Mouse (Mus musculus): Measurements from ENCODE around the gene Gm11634. TPM values are rescaled to one million over a fixed set of nuclear protein-coding genes. Genes with fewer than 3 reads are reported as not detected.
"Not testable (repeated sequence)": the region's sequence is repeated elsewhere in the genome, so short reads cannot be mapped to it uniquely, and the experiment has no call there.

Gm11634 gene
- polyA plus RNA-seq, 1 experiment from 2014 or later: not detected

- not testable (repeated sequence) for H3K9me3 ChIP-seq (ENCODE audit: control insufficient read depth, low read length); H3K4me3 ChIP-seq (ENCODE audit: low read depth, low read length); H3K36me3 ChIP-seq (ENCODE audit: control insufficient read depth, insufficient read depth, low read length); H3K4me2 ChIP-seq (ENCODE audit: low read depth); H3K9ac ChIP-seq (ENCODE audit: low read length); H3K27ac ChIP-seq (ENCODE audit: low read depth, low read length); H3K4me1 ChIP-seq (ENCODE audit: control insufficient read depth, insufficient read depth, low read length); DNase-seq (ENCODE audit: low spot score); H3K27me3 ChIP-seq (ENCODE audit: control insufficient read depth, insufficient read depth, low read length); ATAC-seq (ENCODE audit: insufficient read depth, low FRiP score, low TSS enrichment)
- 87% methylated on average over 4 of the region's 4 CpGs for WGBS
Observed at GRCm38 (mm10) chr11:101607134-101607533, 8.1 kb upstream of the Gm11634 start.

GRCm38 (mm10) chr11:101604531-101605453 is 5.7 kb upstream of the Gm11634 start:
- H3K27ac ChIP-seq (ENCODE audit: low read depth, low read length): peak overlapping the region; percentile 56; the same call in 1 of the 2 replicates
- H3K9me3 ChIP-seq (ENCODE audit: control insufficient read depth, low read length); H3K27me3 ChIP-seq (ENCODE audit: control insufficient read depth, insufficient read depth, low read length); H3K4me1 ChIP-seq (ENCODE audit: control insufficient read depth, insufficient read depth, low read length); H3K36me3 ChIP-seq (ENCODE audit: control insufficient read depth, insufficient read depth, low read length): not testable (repeated sequence)
- peak overlapping the region; percentile 23 for H3K4me3 ChIP-seq (ENCODE audit: low read depth, low read length)
- peak; percentile 87 for DNase-seq (ENCODE audit: low spot score)
- peak; percentile 71; the same call in 1 of the 2 replicates for ATAC-seq (ENCODE audit: insufficient read depth, low FRiP score, low TSS enrichment)
- H3K4me2 ChIP-seq (ENCODE audit: low read depth): peak overlapping the region; percentile 33
- H3K9ac ChIP-seq (ENCODE audit: low read length): peak overlapping the region; percentile 52; the same call in 1 of the 2 replicates
- WGBS: 2% methylated on average over 29 of the region's 30 CpGs

GRCm38 (mm10) chr11:101604116-101604515 is 5.1 kb upstream of the Gm11634 start:
- no peaks in the 10 kb centered on the region for H3K4me1 ChIP-seq (ENCODE audit: control insufficient read depth, insufficient read depth, low read length)
- no peak overlapping the region for H3K9ac ChIP-seq (ENCODE audit: low read length)
- peak overlapping the region; percentile 33 for H3K4me2 ChIP-seq (ENCODE audit: low read depth)
- ATAC-seq (ENCODE audit: insufficient read depth, low FRiP score, low TSS enrichment) (no peak), DNase-seq (ENCODE audit: low spot score) (no peak)
- WGBS: 1% methylated on average over 3 of the region's 3 CpGs
- H3K36me3 ChIP-seq (ENCODE audit: control insufficient read depth, insufficient read depth, low read length): no peaks in the 10 kb centered on the region
- H3K27me3 ChIP-seq (ENCODE audit: control insufficient read depth, insufficient read depth, low read length): no peaks in the 10 kb centered on the region
- no peak overlapping the region for H3K27ac ChIP-seq (ENCODE audit: low read depth, low read length)
- H3K9me3 ChIP-seq (ENCODE audit: control insufficient read depth, low read length): no peaks in the 10 kb centered on the region
- peak overlapping the region; percentile 23; the same call in 1 of the 2 replicates for H3K4me3 ChIP-seq (ENCODE audit: low read depth, low read length)

- no peak overlapping the region for H3K27ac ChIP-seq (ENCODE audit: low read depth, low read length)
- no peak overlapping the region for H3K4me2 ChIP-seq (ENCODE audit: low read depth)
- H3K9ac ChIP-seq (ENCODE audit: low read length): no peak overlapping the region
- H3K36me3 ChIP-seq (ENCODE audit: control insufficient read depth, insufficient read depth, low read length): no peaks in the 10 kb centered on the region
- H3K4me1 ChIP-seq (ENCODE audit: control insufficient read depth, insufficient read depth, low read length): no peaks in the 10 kb centered on the region
- DNase-seq (ENCODE audit: low spot score) (peak; percentile 71), ATAC-seq (ENCODE audit: insufficient read depth, low FRiP score, low TSS enrichment) (no peak)
- no peak overlapping the region for H3K4me3 ChIP-seq (ENCODE audit: low read depth, low read length)
- H3K9me3 ChIP-seq (ENCODE audit: control insufficient read depth, low read length): no peaks in the 10 kb centered on the region
- WGBS: 11% methylated on average over 3 of the region's 3 CpGs
- no peaks in the 10 kb centered on the region for H3K27me3 ChIP-seq (ENCODE audit: control insufficient read depth, insufficient read depth, low read length)
Observed at GRCm38 (mm10) chr11:101602491-101602890, 3.4 kb upstream of the Gm11634 start.

GRCm38 (mm10) chr11:101589989-101590624 is 8.9 kb downstream of the Gm11634 start:
- Histone ChIP-seq H3K27ac (ENCODE audit: low read depth, low read length) (no peak overlapping the region), H3K4me2 (ENCODE audit: low read depth) (no peak overlapping the region), H3K4me3 (ENCODE audit: low read depth, low read length) (no peak overlapping the region), H3K4me1 (ENCODE audit: control insufficient read depth, insufficient read depth, low read length) (no peaks in the 10 kb centered on the region), H3K27me3 (ENCODE audit: control insufficient read depth, insufficient read depth, low read length) (no peaks in the 10 kb centered on the region), H3K9me3 (ENCODE audit: control insufficient read depth, low read length) (no peaks in the 10 kb centered on the region), H3K9ac (ENCODE audit: low read length) (no peak overlapping the region), H3K36me3 (ENCODE audit: control insufficient read depth, insufficient read depth, low read length) (no peaks in the 10 kb centered on the region)
- 79% methylated on average over 12 of the region's 12 CpGs for WGBS
- no peak for DNase-seq (ENCODE audit: low spot score)
- no peak for ATAC-seq (ENCODE audit: insufficient read depth, low FRiP score, low TSS enrichment)

GRCm38 (mm10) chr11:101589444-101589843 is 9.6 kb downstream of the Gm11634 start:
- H3K4me2 ChIP-seq (ENCODE audit: low read depth): no peak overlapping the region
- no peaks in the 10 kb centered on the region for H3K27me3 ChIP-seq (ENCODE audit: control insufficient read depth, insufficient read depth, low read length)
- no peaks in the 10 kb centered on the region for H3K36me3 ChIP-seq (ENCODE audit: control insufficient read depth, insufficient read depth, low read length)
- H3K4me1 ChIP-seq (ENCODE audit: control insufficient read depth, insufficient read depth, low read length): no peaks in the 10 kb centered on the region
- H3K9ac ChIP-seq (ENCODE audit: low read length): no peak overlapping the region
- ATAC-seq (ENCODE audit: insufficient read depth, low FRiP score, low TSS enrichment) (no peak), DNase-seq (ENCODE audit: low spot score) (peak; percentile 63)
- WGBS: 34% methylated on average over 5 of the region's 5 CpGs
- H3K4me3 ChIP-seq (ENCODE audit: low read depth, low read length): no peak overlapping the region
- no peak overlapping the region for H3K27ac ChIP-seq (ENCODE audit: low read depth, low read length)
- H3K9me3 ChIP-seq (ENCODE audit: control insufficient read depth, low read length): no peaks in the 10 kb centered on the region

- no peak for ATAC-seq (ENCODE audit: insufficient read depth, low FRiP score, low TSS enrichment)
- no peaks in the 10 kb centered on the region for H3K9me3 ChIP-seq (ENCODE audit: control insufficient read depth, low read length)
Observed at GRCm38 (mm10) chr11:101588868-101589267, 10.2 kb downstream of the Gm11634 start.

GRCm38 (mm10) chr11:101587676-101588075 is 11.4 kb downstream of the Gm11634 start:
- H3K27ac ChIP-seq (ENCODE audit: low read depth, low read length): no peak overlapping the region
- no peaks in the 10 kb centered on the region for H3K36me3 ChIP-seq (ENCODE audit: control insufficient read depth, insufficient read depth, low read length)
- no peaks in the 10 kb centered on the region for H3K27me3 ChIP-seq (ENCODE audit: control insufficient read depth, insufficient read depth, low read length)
- no peak overlapping the region for H3K9ac ChIP-seq (ENCODE audit: low read length)
- WGBS: 92% methylated on average over 10 of the region's 10 CpGs
- H3K4me3 ChIP-seq (ENCODE audit: low read depth, low read length): no peak overlapping the region
- no peaks in the 10 kb centered on the region for H3K4me1 ChIP-seq (ENCODE audit: control insufficient read depth, insufficient read depth, low read length)
- H3K9me3 ChIP-seq (ENCODE audit: control insufficient read depth, low read length): no peaks in the 10 kb centered on the region
- no peak overlapping the region for H3K4me2 ChIP-seq (ENCODE audit: low read depth)
- no peak for ATAC-seq (ENCODE audit: insufficient read depth, low FRiP score, low TSS enrichment)
- DNase-seq (ENCODE audit: low spot score): no peak

More at GRCm38 (mm10) chr11:101588868-101589267, 10.2 kb downstream of the Gm11634 start:
- H3K27me3 ChIP-seq (ENCODE audit: control insufficient read depth, insufficient read depth, low read length): no peaks in the 10 kb centered on the region
- H3K4me2 ChIP-seq (ENCODE audit: low read depth): no peak overlapping the region
- no peak overlapping the region for H3K9ac ChIP-seq (ENCODE audit: low read length)
- no peaks in the 10 kb centered on the region for H3K4me1 ChIP-seq (ENCODE audit: control insufficient read depth, insufficient read depth, low read length)
- H3K4me3 ChIP-seq (ENCODE audit: low read depth, low read length): no peak overlapping the region
- DNase-seq (ENCODE audit: low spot score): no peak
- H3K27ac ChIP-seq (ENCODE audit: low read depth, low read length): no peak overlapping the region
- 93% methylated on average over 7 of the region's 7 CpGs for WGBS
- no peaks in the 10 kb centered on the region for H3K36me3 ChIP-seq (ENCODE audit: control insufficient read depth, insufficient read depth, low read length)

Measured in neural tube, embryonic 11.5 days (tissue).